Mouse (Mus musculus) bone marrow, adult 2 months (tissue): ENCODE measurements around the gene Antxr1.

Source experiments
- CTCF ChIP-seq: fragments of 200-500 bp; IDR thresholded peaks from 2 replicates; pipeline ENCODE4 v1.5.1; 2011; ENCODE audit warnings: low read length, control low read depth; ENCODE audit not compliant: control insufficient read depth, insufficient read depth
- POLR2A ChIP-seq: fragments of 200-500 bp; IDR thresholded peaks from 2 replicates; pipeline ENCODE4 v1.6.1; 2011; ENCODE audit warnings: low read depth, mild to moderate bottlenecking, control low read depth, low read length, borderline replicate concordance; ENCODE audit not compliant: control insufficient read depth

GRCm38 (mm10) chr6:87237260-87237659, 98.4 kb downstream of the Antxr1 start:
- TF ChIP-seq CTCF (no peak), POLR2A (no peak)
